ENCODE assay signal across 14 mouse cellular contexts in the genomic region with DNA sequence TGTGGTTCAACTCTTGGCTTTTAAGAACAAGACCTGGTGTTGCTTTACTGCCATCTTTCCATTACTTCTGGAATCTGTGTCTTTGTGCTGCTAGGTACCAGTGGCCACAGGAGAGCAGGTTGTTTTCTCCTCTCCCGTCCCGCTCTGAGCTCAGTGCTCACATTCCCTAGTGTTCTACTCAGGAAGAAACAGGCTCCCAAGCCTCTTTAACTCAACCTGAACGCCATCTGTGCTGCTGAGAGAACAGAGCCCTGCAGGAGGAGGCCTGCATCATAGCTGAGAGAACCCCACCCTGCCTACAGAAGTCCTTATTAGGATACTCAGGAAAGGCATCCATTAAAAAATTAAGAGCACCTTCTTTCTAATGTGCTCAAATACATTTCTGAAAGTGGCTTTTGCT.
A peak's percentile ranks its signal among the peaks of the same experiment; 100 is the strongest.
DNase-seq lines count a peak whose midpoint lies in the region.
"Had no signal": no experiment of that assay in that cellular context is flagged by ENCODE, and none has a peak within 500 bp of the region (broad histone marks: within the 10 kb centered on the region; RNA-seq: fewer than 3 reads in every experiment).

No protein-coding gene starts in this region.

- peak; percentile 24 for DNase-seq in cerebellum, adult 11 months
- DNase-seq in cerebellum, postnatal 10 days: no peak
- DNase-seq in cerebellum, adult 11-12 months: peak; percentile 40
- DNase-seq in cerebellum, adult 8-10 months: peak; percentile 27
- peak; percentile 34 to 54 for DNase-seq in cerebellum, postnatal 25 days
- no peak for DNase-seq in T-cell, adult 2 months (ENCODE audit: low spot score)
- no peak for DNase-seq in retina, postnatal 1 day
- DNase-seq in adrenal gland, postnatal 36 days: no peak
- DNase-seq: adrenal gland, adult 2 months; adrenal gland, postnatal 14 days; B cell, adult 2 months; gastrocnemius, postnatal 25 days; heart, adult 2 months; kidney, adult 2 months had no signal

Comparison
In these comparisons a context has a peak if more than half of its experiments do, and no peak if none do; other contexts are left out.
1. DNase-seq: peak in cerebellum, adult 11 months (single experiment), cerebellum, adult 11-12 months (single experiment), cerebellum, adult 8-10 months (single experiment) and cerebellum, postnatal 25 days (2 of 2); none in cerebellum, postnatal 10 days (0 of 2), T-cell, adult 2 months (single experiment), retina, postnatal 1 day (single experiment) and adrenal gland, postnatal 36 days (0 of 2).